Mouse (Mus musculus) urinary bladder, adult 2 months (tissue): ENCODE measurements around the gene Ccdc13. TPM values are rescaled to one million over a fixed set of nuclear protein-coding genes. Genes with fewer than 3 reads are reported as not detected.

ENCODE experiments used
- DNase-seq: peaks from one replicate; pipeline ENCODE4 v3.0.0; 2022; ENCODE audit warnings: low spot score
- polyA plus RNA-seq: library from polyadenylated mRNA; depleted of rRNA; stranded (reverse); fragments of >200 nt; gene quantifications from 2 replicates; pipeline ENCODE4 v1.2.3, GENCODE M21; 2012; rRNA removed

The Ccdc13 gene
- polyA plus RNA-seq, 1 experiment: 1.3 TPM

DNA sequence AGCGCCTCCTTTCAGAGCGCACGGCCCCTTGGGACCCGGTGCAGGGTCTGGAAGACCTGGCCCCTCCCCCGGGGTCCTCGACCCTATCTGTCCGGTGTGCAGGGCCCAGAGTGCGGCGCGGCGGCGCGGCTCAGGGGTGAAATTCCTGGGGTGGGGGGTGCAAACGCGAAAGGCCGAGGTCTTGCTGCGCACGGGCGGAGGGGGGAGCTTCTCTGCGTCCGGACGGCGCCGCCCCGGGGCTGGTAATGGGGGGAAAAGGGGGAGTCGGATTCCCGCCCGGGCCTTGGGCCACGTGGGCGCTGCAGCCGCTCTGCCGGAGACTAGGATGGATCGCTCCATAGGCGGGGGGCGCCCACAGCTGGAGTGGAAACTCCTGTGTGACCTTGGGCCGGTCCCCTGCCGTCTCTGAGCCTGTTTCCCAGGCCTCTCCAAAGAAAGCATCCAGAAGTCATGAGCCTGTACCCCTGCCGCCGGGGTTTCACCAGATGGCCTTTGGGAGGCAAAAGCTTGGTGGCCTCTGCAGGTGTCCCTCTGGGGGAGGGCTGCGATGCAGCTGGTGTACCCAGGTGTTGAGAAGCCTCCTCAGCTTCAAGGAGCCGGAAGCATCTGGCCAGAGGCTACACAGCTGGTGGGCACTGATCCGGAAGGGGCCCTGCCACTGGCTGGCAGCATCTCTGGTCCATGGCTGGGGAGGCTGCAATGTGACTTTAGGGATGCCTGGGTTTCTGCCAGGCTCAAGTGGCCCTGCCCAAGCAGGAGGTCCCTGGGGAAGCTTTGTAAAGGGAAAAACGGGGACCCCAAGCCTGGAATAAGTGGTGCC is 78.8 kb downstream of the Ccdc13 start:
- peak; percentile 72 for DNase-seq

DNA sequence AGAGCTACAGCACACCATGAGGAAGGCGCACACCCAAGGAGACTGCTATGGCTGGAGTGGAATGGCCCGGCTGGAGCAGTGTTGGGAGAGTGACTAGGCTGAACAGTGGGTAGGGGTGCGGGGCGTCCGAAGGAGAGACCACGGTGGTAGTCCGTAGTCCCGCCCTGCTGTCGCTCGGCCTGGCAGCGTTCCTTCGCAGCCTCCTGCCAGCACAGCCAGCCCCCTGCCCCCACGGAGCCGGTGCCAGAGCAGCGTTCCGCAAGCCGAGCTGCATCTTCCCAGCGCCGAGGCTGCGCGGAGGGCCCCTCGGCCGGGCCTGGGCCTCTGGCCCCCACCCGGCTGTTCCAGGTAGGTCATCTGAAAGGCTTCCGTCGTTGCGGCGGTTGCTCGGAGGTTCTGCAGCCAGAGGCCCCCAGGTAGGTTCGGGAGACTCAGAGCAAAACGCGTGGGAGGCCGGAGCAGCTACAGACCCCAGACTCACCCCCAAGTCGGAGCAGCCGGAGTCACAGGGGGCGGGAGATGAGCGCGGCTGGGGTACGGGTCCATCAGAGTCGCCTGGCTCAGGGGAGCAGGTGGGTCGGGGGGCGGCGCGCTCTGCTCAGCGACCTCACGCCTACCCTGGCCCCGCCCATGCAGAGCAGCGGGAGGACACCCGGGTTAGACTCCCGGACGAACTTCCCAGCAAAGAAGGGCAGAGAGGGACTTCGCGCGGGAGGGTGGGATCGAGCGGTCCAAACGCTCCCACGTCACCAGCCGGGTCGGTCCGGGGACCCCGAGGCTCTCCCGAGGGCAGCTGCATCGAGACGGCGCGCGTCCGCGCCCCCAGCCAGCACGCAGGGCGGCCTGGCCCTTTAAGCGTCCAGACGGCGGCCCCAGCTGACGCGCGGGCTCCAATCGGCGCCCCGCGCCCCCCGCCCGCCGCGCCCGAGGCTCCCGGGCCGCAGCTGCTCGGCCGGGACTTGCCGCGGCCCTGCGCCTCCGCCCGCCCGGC is 79.9 kb downstream of the Ccdc13 start, which contains the start of gene Zfp651:
Gene Zfp651 (plus strand): TSS at position 240 of the 991 bp plus-strand sequence.
- DNase-seq: peak; percentile 48

DNA sequence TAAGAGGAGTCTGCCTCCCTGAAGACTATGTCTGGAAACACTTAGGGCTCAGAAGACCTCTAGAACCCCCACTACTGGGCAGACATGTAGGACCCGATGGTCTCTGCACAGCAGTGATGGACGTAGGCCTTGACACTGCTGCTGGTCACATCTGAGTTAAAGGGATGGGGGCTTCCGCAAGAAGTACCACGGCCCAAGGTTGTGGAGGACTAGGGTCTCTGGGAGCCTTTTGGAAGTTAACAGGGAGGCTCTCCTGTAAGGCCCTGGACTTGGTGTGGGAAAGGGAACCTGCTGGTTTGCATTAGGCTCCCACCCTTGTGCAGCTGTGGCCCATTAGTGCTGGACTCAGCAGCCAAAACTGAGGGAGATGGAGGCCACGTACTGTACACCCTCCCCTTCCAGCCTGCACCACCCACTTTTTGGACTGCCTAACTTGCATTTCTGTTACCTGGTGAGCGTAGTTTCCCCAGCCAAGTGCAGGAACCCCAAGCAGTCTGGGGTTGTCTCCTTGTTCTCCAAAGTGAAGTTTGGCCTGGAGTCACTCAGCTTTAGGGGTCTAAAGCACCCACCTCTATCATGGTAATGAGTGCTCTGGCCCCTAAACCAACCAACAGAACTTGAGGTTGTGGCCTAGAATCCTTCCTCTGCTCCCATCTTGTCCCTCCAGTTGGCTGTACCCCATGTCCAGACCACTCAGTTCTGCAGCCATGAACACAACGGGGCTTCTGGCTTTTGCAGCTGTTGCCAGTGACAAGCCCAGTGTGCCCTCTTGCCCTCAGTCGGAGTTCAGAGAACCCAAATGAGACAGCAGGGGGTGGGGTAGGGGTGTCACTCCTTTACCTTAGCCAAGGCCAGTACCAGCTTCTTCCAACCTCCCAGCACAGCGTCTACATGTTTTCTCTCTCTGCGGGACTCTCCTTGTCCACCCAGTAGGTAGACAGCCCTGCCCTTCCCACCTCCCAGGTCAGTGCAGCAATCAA is 81.1 kb downstream of the Ccdc13 start:
- no peak for DNase-seq

DNA sequence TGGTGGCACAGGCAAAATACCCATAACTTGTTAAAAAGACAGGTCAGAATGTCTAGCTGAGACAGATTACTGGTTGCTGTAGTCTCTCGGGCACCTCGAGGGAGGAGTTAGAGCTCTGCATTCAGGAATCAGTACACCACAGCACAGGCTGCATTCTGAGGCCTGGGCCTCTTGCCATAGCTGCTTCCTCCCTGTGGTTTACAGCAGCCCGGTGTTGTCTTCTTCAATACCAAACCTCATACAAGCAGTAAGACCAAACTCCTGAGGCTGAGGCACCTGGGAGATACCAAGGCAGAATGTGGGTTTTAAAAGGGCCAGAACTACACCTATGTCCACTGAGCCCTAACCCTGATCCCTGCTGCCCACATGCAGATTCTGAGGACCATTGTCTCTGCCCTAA is 81.8 kb downstream of the Ccdc13 start:
- DNase-seq: no peak

DNA sequence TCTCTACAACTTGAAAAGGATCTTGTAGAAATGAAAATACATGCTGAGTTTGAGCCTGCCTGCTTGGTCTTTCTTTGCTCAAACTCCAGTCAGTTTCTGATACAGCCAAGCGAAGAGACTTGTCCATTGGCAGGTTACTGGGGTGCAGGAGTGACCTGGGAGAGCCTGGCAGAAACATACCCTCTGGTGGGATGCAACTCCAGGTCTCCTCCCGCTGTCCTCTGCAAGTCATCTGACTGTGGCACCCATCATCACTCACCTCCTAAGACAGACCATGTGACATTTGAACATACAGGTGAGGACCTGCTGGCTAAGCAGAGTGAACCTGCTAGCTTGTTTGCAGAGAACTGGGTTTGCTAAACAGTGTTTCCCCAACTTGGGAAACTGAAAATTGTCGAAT is 82.5 kb downstream of the Ccdc13 start:
- no peak for DNase-seq

DNA sequence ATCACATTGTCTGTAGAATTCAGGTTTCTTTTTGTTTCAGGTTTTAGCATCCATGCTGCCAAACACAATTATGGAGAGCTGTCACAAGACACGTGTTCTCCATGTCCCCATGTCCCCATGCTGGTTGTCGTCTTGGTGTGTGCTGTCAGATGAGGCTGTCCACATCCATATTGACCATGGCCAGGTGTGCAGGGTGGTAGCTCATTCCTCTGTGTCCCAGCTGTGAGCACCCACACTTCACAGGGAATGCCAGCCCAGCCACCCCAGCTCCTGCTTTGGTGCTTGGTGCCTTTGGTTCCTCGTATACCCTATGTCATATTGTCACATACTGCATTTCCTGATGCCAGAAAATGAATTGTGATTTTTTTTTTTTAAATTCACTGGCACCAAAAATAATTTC is 84.6 kb downstream of the Ccdc13 start:
- no peak for DNase-seq

DNA sequence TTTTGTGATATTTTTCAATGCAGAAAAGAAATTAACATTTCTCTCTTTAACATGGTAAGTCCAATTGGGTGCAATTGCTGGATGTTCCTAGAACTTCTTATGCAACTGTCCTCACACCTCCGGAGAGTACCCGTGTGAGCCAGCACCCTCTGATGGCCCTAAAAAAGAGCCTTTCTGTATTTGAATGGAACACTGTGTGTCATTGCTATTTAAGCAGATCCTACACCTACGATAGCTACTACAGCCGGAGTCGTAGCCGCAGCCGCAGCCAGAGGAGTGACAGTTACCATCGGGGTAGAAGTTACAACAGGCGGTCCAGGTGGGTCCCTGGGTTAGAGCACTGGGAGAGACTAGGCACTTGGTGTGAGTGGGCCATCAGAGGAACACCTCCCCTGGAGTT is 86.5 kb downstream of the Ccdc13 start:
- DNase-seq: no peak

Other genes starting within 250 kb of the Ccdc13 start
- gene Lyzl4, start 197.4 kb downstream of the Ccdc13 start, polyA plus RNA-seq: 0.63 and 0.73 TPM in 2 replicates
- gene Vipr1, start 196.7 kb downstream of the Ccdc13 start, polyA plus RNA-seq: 2.6 and 3.0 TPM in 2 replicates
- 4.3 and 5.0 TPM in 2 replicates for gene Sec22c, start 134.0 kb downstream of the Ccdc13 start, polyA plus RNA-seq
- gene Ss18l2, start 129.1 kb downstream of the Ccdc13 start, polyA plus RNA-seq: 44.2 and 46.8 TPM in 2 replicates
- gene Nktr, start 120.3 kb downstream of the Ccdc13 start, polyA plus RNA-seq: 89.1 and 120 TPM in 2 replicates
- 55.2 and 76.1 TPM in 2 replicates for gene Zfp651, start 80.1 kb downstream of the Ccdc13 start, polyA plus RNA-seq
- 0.07 and 0.10 TPM in 2 replicates for gene Klhl40, start 61.9 kb downstream of the Ccdc13 start, polyA plus RNA-seq
- gene Hhatl, start 47.0 kb downstream of the Ccdc13 start, polyA plus RNA-seq: 1.9 and 3.0 TPM in 2 replicates
- gene Higd1a, start 18.9 kb upstream of the Ccdc13 start, polyA plus RNA-seq: 55.1 and 55.2 TPM in 2 replicates
- gene Ackr2, start 58.9 kb upstream of the Ccdc13 start, polyA plus RNA-seq: 5.0 and 8.7 TPM in 2 replicates
- 0.13 and 0.14 TPM in 2 replicates for gene Cyp8b1, start 76.8 kb upstream of the Ccdc13 start, polyA plus RNA-seq
- 6.7 and 7.3 TPM in 2 replicates for gene Fam198a, start 111.5 kb upstream of the Ccdc13 start, polyA plus RNA-seq
- gene Pomgnt2, start 157.6 kb upstream of the Ccdc13 start, polyA plus RNA-seq: 15.7 and 16.7 TPM in 2 replicates